Mouse (Mus musculus): ENCODE measurements around the gene Castor1. TPM values are rescaled to one million over a fixed set of nuclear protein-coding genes. Genes with fewer than 3 reads are reported as not detected.

Castor1 gene
- total and polyA plus RNA-seq, 3 experiments, result 4.5 to 8.4 (median 8.2) TPM

DNA sequence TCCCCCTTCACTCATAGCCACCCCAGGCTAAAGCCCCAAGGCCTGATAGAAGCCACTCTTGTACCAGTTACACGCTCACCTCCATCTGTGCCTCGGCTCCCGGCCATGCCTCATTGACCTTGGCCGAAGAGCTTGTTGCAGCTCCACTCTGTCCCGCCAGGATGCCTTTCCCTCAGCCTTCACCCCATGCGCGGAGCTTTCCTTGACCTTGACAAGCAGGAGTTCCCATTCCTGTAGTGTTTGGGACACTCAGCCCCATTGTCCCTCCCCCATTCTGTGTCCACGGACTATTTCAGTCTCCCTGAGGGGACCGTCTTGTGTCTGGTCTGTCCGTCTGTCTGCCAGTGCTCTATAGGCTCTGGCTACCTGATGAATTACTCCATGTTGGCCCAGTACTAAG lies 4.9 kb upstream of the Castor1 start:
- peaks cover 87% of the 10 kb centered on the region for H3K36me3 ChIP-seq (replicated peaks)
- TF ChIP-seq POLR2AphosphoS5 (IDR thresholded peaks at IDR 0.05; ENCODE audit: insufficient replicate concordance, low read depth, low read length), result no peak
- no peak for TF ChIP-seq TAL1 (conservative IDR thresholded peaks at IDR 0.05; ENCODE audit: low read depth, low read length)
- TF ChIP-seq GATA1 (IDR thresholded peaks at IDR 0.05; ENCODE audit: borderline replicate concordance, low read length), result no peak
- no peak for TF ChIP-seq CTCF (IDR thresholded peaks at IDR 0.05; ENCODE audit: low read depth, low read length)
- no peak for TF ChIP-seq GATA2 (IDR thresholded peaks at IDR 0.05; ENCODE audit: borderline replicate concordance, low read depth, low read length)
- DNase-seq (ENCODE audit: low spot score), result no peak
- peaks cover 18% of the 10 kb centered on the region for H3K4me1 ChIP-seq (ENCODE audit: insufficient read depth, low read depth, low read length)
- H3K9me3 ChIP-seq (replicated peaks), result no peaks in the 10 kb centered on the region
- H3K27me3 ChIP-seq (ENCODE audit: insufficient read depth, low read length), result no peaks in the 10 kb centered on the region
- ATAC-seq (ENCODE audit: extremely low read depth, insufficient number of reproducible peaks, low FRiP score, poor library complexity, severe bottlenecking), result no peak
- H3K4me3 ChIP-seq (ENCODE audit: low read depth, low read length), result no peak overlapping the region

DNA sequence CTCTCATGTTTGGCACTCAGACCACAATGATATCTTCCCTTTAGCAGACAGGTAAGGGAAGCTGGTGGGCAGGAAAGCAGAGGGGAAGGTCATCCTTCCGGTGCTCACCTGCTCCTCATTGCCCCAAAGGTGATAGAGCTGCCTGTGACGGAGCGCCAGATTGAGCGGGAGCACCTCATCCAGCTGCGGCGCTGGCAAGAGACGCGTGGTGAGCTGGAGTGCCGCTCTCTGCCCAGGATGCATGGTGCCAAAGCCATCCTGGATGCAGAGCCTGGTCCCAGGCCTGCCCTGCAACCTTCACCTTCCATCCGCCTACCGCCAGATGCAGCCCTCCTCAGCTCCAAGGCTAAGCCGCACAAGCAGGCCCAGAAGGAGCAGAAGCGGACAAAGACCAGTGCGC lies 3.5 kb upstream of the Castor1 start:
- peaks cover 32% of the 10 kb centered on the region for H3K4me1 ChIP-seq (ENCODE audit: insufficient read depth, low read depth, low read length)
- peaks cover 2% of the 10 kb centered on the region; the same call in 1 of the 2 replicates for H3K27me3 ChIP-seq (ENCODE audit: insufficient read depth, low read length)
- H3K4me3 ChIP-seq (ENCODE audit: low read depth, low read length), result no peak overlapping the region
- peaks cover 73% of the 10 kb centered on the region for H3K36me3 ChIP-seq (replicated peaks)
- ATAC-seq (ENCODE audit: extremely low read depth, insufficient number of reproducible peaks, low FRiP score, poor library complexity, severe bottlenecking) (no peak), DNase-seq (ENCODE audit: low spot score) (no peak)
- TF ChIP-seq TAL1 (conservative IDR thresholded peaks at IDR 0.05; ENCODE audit: low read depth, low read length) (no peak), CTCF (IDR thresholded peaks at IDR 0.05; ENCODE audit: low read depth, low read length) (no peak), POLR2AphosphoS5 (IDR thresholded peaks at IDR 0.05; ENCODE audit: insufficient replicate concordance, low read depth, low read length) (no peak)
- no peaks in the 10 kb centered on the region for H3K9me3 ChIP-seq (replicated peaks)

GRCm38 (mm10) chr11:4215061-4215460 lies 3.0 kb upstream of the Castor1 start:
- Histone ChIP-seq H3K4me3 (ENCODE audit: low read depth, low read length) (no peak overlapping the region), H3K27me3 (ENCODE audit: insufficient read depth, low read length) (peaks cover 2% of the 10 kb centered on the region; the same call in 1 of the 2 replicates), H3K36me3 (replicated peaks) (peaks cover 69% of the 10 kb centered on the region), H3K4me1 (ENCODE audit: insufficient read depth, low read depth, low read length) (peaks cover 37% of the 10 kb centered on the region), H3K9me3 (replicated peaks) (no peaks in the 10 kb centered on the region)
- DNase-seq (ENCODE audit: low spot score) (no peak), ATAC-seq (ENCODE audit: extremely low read depth, insufficient number of reproducible peaks, low FRiP score, poor library complexity, severe bottlenecking) (no peak)
- no peak for TF ChIP-seq POLR2AphosphoS5 (IDR thresholded peaks at IDR 0.05; ENCODE audit: insufficient replicate concordance, low read depth, low read length)
- no peak for TF ChIP-seq GATA1 (IDR thresholded peaks at IDR 0.05; ENCODE audit: borderline replicate concordance, low read length)
- TF ChIP-seq TAL1 (conservative IDR thresholded peaks at IDR 0.05; ENCODE audit: low read depth, low read length), result no peak
- no peak for TF ChIP-seq CTCF (IDR thresholded peaks at IDR 0.05; ENCODE audit: low read depth, low read length)
- TF ChIP-seq GATA2 (IDR thresholded peaks at IDR 0.05; ENCODE audit: borderline replicate concordance, low read depth, low read length), result no peak

GRCm38 (mm10) chr11:4216248-4217000 lies 1.6 kb upstream of the Castor1 start:
- ATAC-seq (ENCODE audit: extremely low read depth, insufficient number of reproducible peaks, low FRiP score, poor library complexity, severe bottlenecking), result no peak
- H3K4me3 ChIP-seq (ENCODE audit: low read depth, low read length), result no peak overlapping the region
- H3K9me3 ChIP-seq (replicated peaks), result no peaks in the 10 kb centered on the region
- peaks cover 50% of the 10 kb centered on the region for H3K4me1 ChIP-seq (ENCODE audit: insufficient read depth, low read depth, low read length)
- no peak for TF ChIP-seq CTCF (IDR thresholded peaks at IDR 0.05; ENCODE audit: low read depth, low read length)
- TF ChIP-seq POLR2AphosphoS5 (IDR thresholded peaks at IDR 0.05; ENCODE audit: insufficient replicate concordance, low read depth, low read length), result no peak
- no peak for TF ChIP-seq GATA1 (IDR thresholded peaks at IDR 0.05; ENCODE audit: borderline replicate concordance, low read length)
- TF ChIP-seq GATA2 (IDR thresholded peaks at IDR 0.05; ENCODE audit: borderline replicate concordance, low read depth, low read length), result no peak
- no peak for TF ChIP-seq TAL1 (conservative IDR thresholded peaks at IDR 0.05; ENCODE audit: low read depth, low read length)
- peaks cover 66% of the 10 kb centered on the region for H3K36me3 ChIP-seq (replicated peaks)
- no peak for DNase-seq (ENCODE audit: low spot score)
- peaks cover 2% of the 10 kb centered on the region; the same call in 1 of the 2 replicates for H3K27me3 ChIP-seq (ENCODE audit: insufficient read depth, low read length)

GRCm38 (mm10) chr11:4218637-4219036 lies 612 bp downstream of the Castor1 start:
- DNase-seq (ENCODE audit: low spot score), result no peak
- Histone ChIP-seq H3K4me1 (ENCODE audit: insufficient read depth, low read depth, low read length) (peaks cover 68% of the 10 kb centered on the region), H3K9me3 (replicated peaks) (no peaks in the 10 kb centered on the region), H3K4me3 (ENCODE audit: low read depth, low read length) (peak overlapping the region; percentile 74), H3K36me3 (replicated peaks) (peaks cover 48% of the 10 kb centered on the region), H3K27me3 (ENCODE audit: insufficient read depth, low read length) (peaks cover 2% of the 10 kb centered on the region; the same call in 1 of the 2 replicates)
- TF ChIP-seq GATA1 (IDR thresholded peaks at IDR 0.05; ENCODE audit: borderline replicate concordance, low read length) (no peak), TAL1 (conservative IDR thresholded peaks at IDR 0.05; ENCODE audit: low read depth, low read length) (no peak), POLR2AphosphoS5 (IDR thresholded peaks at IDR 0.05; ENCODE audit: insufficient replicate concordance, low read depth, low read length) (no peak), GATA2 (IDR thresholded peaks at IDR 0.05; ENCODE audit: borderline replicate concordance, low read depth, low read length) (no peak), CTCF (IDR thresholded peaks at IDR 0.05; ENCODE audit: low read depth, low read length) (no peak)
- ATAC-seq (ENCODE audit: extremely low read depth, insufficient number of reproducible peaks, low FRiP score, poor library complexity, severe bottlenecking), result no peak

GRCm38 (mm10) chr11:4219317-4219751 lies 1.3 kb downstream of the Castor1 start:
- H3K4me3 ChIP-seq (ENCODE audit: low read depth, low read length), result no peak overlapping the region
- no peak for ATAC-seq (ENCODE audit: extremely low read depth, insufficient number of reproducible peaks, low FRiP score, poor library complexity, severe bottlenecking)
- DNase-seq (ENCODE audit: low spot score), result peak; percentile 39
- H3K27me3 ChIP-seq (ENCODE audit: insufficient read depth, low read length), result peaks cover 2% of the 10 kb centered on the region; the same call in 1 of the 2 replicates
- peaks cover 41% of the 10 kb centered on the region for H3K36me3 ChIP-seq (replicated peaks)
- no peaks in the 10 kb centered on the region for H3K9me3 ChIP-seq (replicated peaks)
- TF ChIP-seq POLR2AphosphoS5 (IDR thresholded peaks at IDR 0.05; ENCODE audit: insufficient replicate concordance, low read depth, low read length) (no peak), CTCF (IDR thresholded peaks at IDR 0.05; ENCODE audit: low read depth, low read length) (peak; percentile 32; the same call in 1 of the 2 replicates), TAL1 (conservative IDR thresholded peaks at IDR 0.05; ENCODE audit: low read depth, low read length) (no peak)
- H3K4me1 ChIP-seq (ENCODE audit: insufficient read depth, low read depth, low read length), result peaks cover 74% of the 10 kb centered on the region

All from G1E (cell line).